Mouse (Mus musculus) megakaryocyte, embryonic 14.5 days (primary cell): ENCODE results near the gene Mmd. TPM values are rescaled to one million over a fixed set of nuclear protein-coding genes. Genes with fewer than 3 reads are reported as not detected.

Source experiments
- H3K27me3 ChIP-seq: replicated peaks from 2 replicates; pipeline ENCODE3; 2012; ENCODE audit warnings: inconsistent platforms
- H3K36me3 ChIP-seq: replicated peaks from 2 replicates; pipeline ENCODE3; 2012; ENCODE audit warnings: low read length, inconsistent platforms, mixed read lengths
- H3K4me1 ChIP-seq: 2 replicates; pipeline ENCODE4 v1.6.1; 2012; ENCODE audit warnings: inconsistent platforms
- H3K4me3 ChIP-seq: replicated peaks from 2 replicates; pipeline ENCODE3; 2012; ENCODE audit warnings: moderate library complexity, mild to moderate bottlenecking, inconsistent platforms
- H3K9me3 ChIP-seq: 2 replicates; pipeline ENCODE4 v1.6.1; 2012; ENCODE audit warnings: inconsistent platforms
- FLI1 ChIP-seq: IDR thresholded peaks from 2 replicates; pipeline ENCODE4 v1.6.1; 2012; ENCODE audit warnings: low read length, inconsistent platforms, mixed read lengths
- GATA1 ChIP-seq: IDR thresholded peaks from 3 replicates; pipeline ENCODE4 v1.6.1; 2012; ENCODE audit warnings: mixed read lengths, low read length, inconsistent platforms, borderline replicate concordance
- polyA plus RNA-seq: library from polyadenylated mRNA; stranded (reverse); fragments of >175 nt; gene quantifications from 2 replicates; pipeline ENCODE4 v1.2.3, GENCODE M21; 2012; ENCODE audit warnings: low replicate concordance; ENCODE audit not compliant: insufficient read depth

The Mmd gene
- polyA plus RNA-seq, 1 experiment: 20.3 TPM

DNA sequence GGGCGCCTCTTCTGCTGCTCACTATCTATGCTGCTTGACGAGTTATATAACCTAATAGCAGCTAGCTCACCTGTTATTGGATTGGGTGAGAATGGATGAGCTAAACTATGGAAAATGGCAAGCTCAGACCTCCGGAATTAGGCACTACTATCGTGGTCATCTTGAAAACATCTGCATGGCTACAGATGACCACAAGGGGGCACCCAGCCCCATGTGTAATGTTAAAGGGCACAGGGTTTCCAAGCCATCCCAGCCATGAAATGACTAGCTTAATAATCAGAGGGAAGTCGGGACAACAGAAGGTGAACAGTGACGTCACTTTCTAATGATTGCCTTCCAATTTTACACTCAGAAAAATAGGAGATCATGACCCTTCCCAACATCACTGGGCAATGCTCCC, 57.7 kb downstream of the Mmd start:
- no peak for TF ChIP-seq GATA1
- no peak for TF ChIP-seq FLI1
- no peak overlapping the region for H3K4me3 ChIP-seq
- H3K9me3 ChIP-seq: peaks cover 13% of the 10 kb centered on the region; the same call in 1 of the 2 replicates
- no peaks in the 10 kb centered on the region for H3K36me3 ChIP-seq
- H3K4me1 ChIP-seq: no peaks in the 10 kb centered on the region
- no peaks in the 10 kb centered on the region for H3K27me3 ChIP-seq

DNA sequence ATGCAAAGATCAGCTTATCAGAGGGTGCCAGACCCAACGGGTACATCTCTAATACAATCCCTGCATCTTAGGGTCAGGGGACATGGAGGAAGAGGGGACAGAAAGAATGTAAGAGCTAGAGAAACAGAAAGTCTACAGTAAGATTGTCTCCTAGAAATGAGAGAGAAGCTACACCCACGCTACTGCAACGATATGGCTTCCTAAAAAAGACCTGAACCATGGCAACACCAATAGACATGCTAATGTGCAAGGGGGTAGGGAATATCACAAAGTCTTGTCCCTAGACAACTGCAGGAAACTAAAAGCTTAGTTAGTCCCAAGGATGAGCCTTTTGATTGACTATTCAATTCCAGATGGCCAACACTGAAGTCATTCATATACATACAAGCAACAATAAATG, 65.3 kb downstream of the Mmd start:
- Histone ChIP-seq H3K36me3 (no peaks in the 10 kb centered on the region), H3K4me1 (no peaks in the 10 kb centered on the region), H3K4me3 (no peak overlapping the region), H3K27me3 (no peaks in the 10 kb centered on the region), H3K9me3 (peaks cover 9% of the 10 kb centered on the region)
- TF ChIP-seq GATA1 (no peak), FLI1 (no peak)

DNA sequence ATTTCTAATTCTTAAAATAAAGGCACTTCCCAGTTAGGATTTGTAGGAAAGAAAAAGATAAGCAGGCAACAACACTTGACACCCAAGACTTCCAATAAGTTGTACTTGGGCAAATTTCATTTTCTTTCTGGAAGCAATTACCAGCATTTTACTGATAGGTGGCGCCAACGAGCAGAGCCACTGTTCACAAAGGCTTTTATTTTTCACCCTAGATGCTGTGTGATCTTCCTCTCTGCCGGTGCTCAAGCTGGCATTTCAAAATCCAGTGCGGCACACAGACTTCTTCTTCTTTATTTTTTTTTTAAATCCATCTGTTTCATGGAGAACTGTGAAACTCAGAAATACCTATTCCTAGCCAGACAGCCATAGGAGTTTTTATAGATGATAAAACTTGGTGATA, 68.2 kb downstream of the Mmd start:
- TF ChIP-seq GATA1 (no peak), FLI1 (no peak)
- Histone ChIP-seq H3K4me1 (no peaks in the 10 kb centered on the region), H3K36me3 (no peaks in the 10 kb centered on the region), H3K27me3 (no peaks in the 10 kb centered on the region), H3K4me3 (no peak overlapping the region), H3K9me3 (peaks cover 4% of the 10 kb centered on the region; the same call in 1 of the 2 replicates)

DNA sequence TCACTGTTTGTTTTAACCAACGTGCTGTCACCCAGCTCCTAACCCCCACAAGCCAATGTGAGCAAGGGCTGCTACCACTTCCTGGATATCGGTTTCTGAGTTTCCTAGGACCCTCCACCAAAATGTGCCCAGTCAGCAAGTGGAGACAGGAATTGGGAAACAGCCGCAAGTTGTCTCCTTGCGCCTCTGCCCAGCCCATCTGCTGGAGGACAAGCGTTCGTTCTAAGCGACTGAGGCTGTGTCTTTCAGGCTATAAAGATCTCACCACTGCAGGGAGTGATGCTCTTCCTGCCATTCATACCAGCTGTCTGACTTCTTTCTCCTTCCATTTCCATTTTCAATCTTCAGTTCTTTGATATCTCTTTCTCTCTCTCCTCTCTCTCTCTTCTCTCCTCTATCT, 71.7 kb downstream of the Mmd start:
- Histone ChIP-seq H3K4me3 (no peak overlapping the region), H3K4me1 (no peaks in the 10 kb centered on the region), H3K27me3 (no peaks in the 10 kb centered on the region), H3K9me3 (no peaks in the 10 kb centered on the region), H3K36me3 (no peaks in the 10 kb centered on the region)
- no peak for TF ChIP-seq GATA1
- TF ChIP-seq FLI1: no peak

DNA sequence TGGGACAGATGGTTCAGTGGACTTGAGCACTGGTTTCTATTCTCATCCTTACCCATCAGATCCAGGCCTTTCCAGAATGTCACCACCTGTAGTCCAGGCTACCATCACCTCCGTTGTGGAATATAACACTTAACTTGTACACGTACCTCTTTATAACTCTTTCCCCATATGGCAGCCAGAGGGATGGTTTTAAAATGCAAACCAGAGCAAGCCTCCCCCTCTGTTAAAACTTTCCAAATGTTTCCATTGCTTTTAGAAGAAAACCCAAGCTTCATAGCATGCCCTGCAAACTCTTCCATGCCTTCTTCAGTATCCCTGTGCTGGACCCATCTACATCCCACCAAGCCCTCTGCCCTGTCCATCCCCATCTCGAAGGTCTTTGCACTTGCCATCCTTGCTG, 75.3 kb downstream of the Mmd start:
- Histone ChIP-seq H3K4me3 (no peak overlapping the region), H3K9me3 (no peaks in the 10 kb centered on the region), H3K4me1 (no peaks in the 10 kb centered on the region), H3K36me3 (no peaks in the 10 kb centered on the region), H3K27me3 (peaks cover under 1% of the 10 kb centered on the region)
- TF ChIP-seq FLI1 (no peak), GATA1 (no peak)

DNA sequence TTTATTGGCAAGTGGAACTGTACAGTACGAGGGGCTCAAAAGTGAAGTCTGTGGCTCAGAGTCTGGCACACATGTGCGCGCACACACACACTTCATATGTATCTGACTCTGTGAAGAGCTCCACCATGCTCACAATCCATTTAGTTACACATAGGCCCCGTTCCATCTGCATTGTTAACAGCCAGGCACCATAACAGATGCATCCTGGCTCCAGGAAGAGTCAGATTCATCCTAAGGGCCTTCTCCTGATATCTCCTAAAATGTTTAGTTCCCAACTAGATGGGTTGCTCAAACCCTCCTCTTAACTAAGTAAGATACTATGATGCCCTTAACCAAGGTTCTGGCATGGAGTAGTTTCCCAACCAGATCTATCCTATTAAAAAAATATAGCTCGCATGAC, 76.9 kb downstream of the Mmd start:
- H3K9me3 ChIP-seq: no peaks in the 10 kb centered on the region
- TF ChIP-seq FLI1 (no peak), GATA1 (no peak)
- H3K4me3 ChIP-seq: no peak overlapping the region

DNA sequence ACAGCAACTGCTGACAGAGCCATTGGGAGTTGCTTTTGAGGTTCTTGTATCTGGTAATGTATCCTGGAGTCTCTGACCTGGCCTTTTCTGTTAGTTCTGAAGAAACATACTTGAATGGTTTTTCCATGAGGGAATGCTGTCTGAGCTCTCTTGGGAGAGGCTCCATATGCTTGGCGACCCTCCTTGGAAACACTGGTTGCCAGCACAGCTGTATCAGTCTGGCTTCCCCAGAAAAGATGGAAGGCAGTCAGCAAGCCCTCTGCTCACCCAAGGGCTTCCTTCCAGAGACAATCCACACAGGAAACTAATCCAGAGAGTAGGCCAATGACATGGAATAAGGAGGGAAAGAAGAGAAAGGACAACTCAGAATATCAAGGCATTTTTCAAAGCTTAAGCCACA, 77.6 kb downstream of the Mmd start:
- Histone ChIP-seq H3K4me1 (no peaks in the 10 kb centered on the region), H3K4me3 (no peak overlapping the region), H3K9me3 (no peaks in the 10 kb centered on the region), H3K27me3 (peaks cover 6% of the 10 kb centered on the region), H3K36me3 (no peaks in the 10 kb centered on the region)
- no peak for TF ChIP-seq GATA1
- no peak for TF ChIP-seq FLI1

More for the DNA sequence above, 76.9 kb downstream of the Mmd start:
- Histone ChIP-seq H3K36me3 (no peaks in the 10 kb centered on the region), H3K4me1 (no peaks in the 10 kb centered on the region), H3K27me3 (peaks cover 2% of the 10 kb centered on the region)

Other genes starting within 250 kb of the Mmd start
- 2.3 TPM in 1 of 2 replicates, not detected in the other for gene Pctp, start 246.6 kb upstream of the Mmd start, polyA plus RNA-seq
- gene Tmem100, start 219.1 kb upstream of the Mmd start, polyA plus RNA-seq: not detected in 2 replicates
- 6.5 and 7.6 TPM in 2 replicates for gene Gm45716, start 61.8 kb upstream of the Mmd start, polyA plus RNA-seq
- 0.98 TPM in 1 of 2 replicates, not detected in the other for gene Hlf, start 141.4 kb downstream of the Mmd start, polyA plus RNA-seq